Mouse (Mus musculus): Measurements from ENCODE around the gene Tmem206. TPM values are rescaled to one million over a fixed set of nuclear protein-coding genes. Genes with fewer than 3 reads are reported as not detected.

Gene Tmem206
- polyA plus RNA-seq, 1 experiment from 2014 or later, result 25.5 TPM

DNA sequence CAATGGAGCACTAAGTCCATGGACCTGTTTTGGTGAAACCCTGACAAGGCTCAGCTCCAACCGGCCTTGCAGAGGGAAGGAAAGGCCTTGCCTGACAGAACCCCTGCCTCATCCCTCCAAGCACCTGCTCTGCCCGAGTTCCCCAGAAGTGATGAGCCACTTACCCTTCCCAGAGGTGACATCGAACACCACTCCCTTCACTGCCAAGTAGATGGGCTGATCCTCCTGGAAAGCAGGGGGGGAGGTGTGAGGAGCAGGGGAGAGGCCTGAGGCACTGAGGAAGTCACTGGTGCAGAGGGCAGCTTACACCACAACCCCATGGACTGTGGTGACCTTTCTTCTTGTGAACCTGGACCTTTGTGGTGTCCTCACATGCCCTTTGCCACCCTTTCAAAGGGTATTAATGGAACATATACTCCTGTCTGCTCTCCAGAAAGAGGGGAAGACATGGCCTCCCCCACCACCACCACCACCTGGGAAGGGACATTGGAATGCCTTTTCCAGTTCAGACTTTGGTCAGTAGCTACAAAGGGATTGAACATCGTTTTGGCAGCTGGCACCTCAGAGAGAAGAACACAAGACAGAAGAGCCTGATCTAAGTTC is 14.3 kb upstream of the Tmem206 start:
- ATAC-seq (ENCODE audit: insufficient number of reproducible peaks, insufficient read depth, low FRiP score, low TSS enrichment), result no peak
- H3K27ac ChIP-seq, result no peak overlapping the region

GRCm38 (mm10) chr1:191312513-191312941 is 13.2 kb upstream of the Tmem206 start:
- Histone ChIP-seq H3K9me3 (no peaks in the 10 kb centered on the region), H3K4me2 (replicated peaks) (peak overlapping the region; percentile 49), H3K36me3 (peaks cover 4% of the 10 kb centered on the region; the same call in 1 of the 2 replicates), H3K9ac (peak overlapping the region; percentile 42), H3K4me1 (0 out of 2 replicates have a peak, but pooled peaks cover 5% of the 10 kb centered on the region), H3K27me3 (no peaks in the 10 kb centered on the region), H3K4me3 (peak overlapping the region; percentile 59), H3K27ac (no peak overlapping the region)
- WGBS, result 2% methylated on average over 14 of the region's 14 CpGs
- ATAC-seq (ENCODE audit: insufficient number of reproducible peaks, insufficient read depth, low FRiP score, low TSS enrichment), result peak; percentile 85

More for the DNA sequence above, 14.3 kb upstream of the Tmem206 start:
- no peaks in the 10 kb centered on the region for H3K27me3 ChIP-seq
- no peak overlapping the region for H3K4me2 ChIP-seq (replicated peaks)
- H3K9ac ChIP-seq, result no peak overlapping the region
- peaks cover 8% of the 10 kb centered on the region; the same call in 1 of the 2 replicates for H3K36me3 ChIP-seq
- H3K4me3 ChIP-seq, result no peak overlapping the region
- no peaks in the 10 kb centered on the region for H3K4me1 ChIP-seq
- no peaks in the 10 kb centered on the region for H3K9me3 ChIP-seq
- 68% methylated on average over 4 of the region's 4 CpGs for WGBS

- Histone ChIP-seq H3K4me1 (0 out of 2 replicates have a peak, but pooled peaks cover 5% of the 10 kb centered on the region), H3K9ac (no peak overlapping the region), H3K4me3 (peak overlapping the region; percentile 59), H3K27ac (no peak overlapping the region), H3K36me3 (peaks cover 4% of the 10 kb centered on the region; the same call in 1 of the 2 replicates), H3K4me2 (replicated peaks) (peak overlapping the region; percentile 49), H3K27me3 (no peaks in the 10 kb centered on the region), H3K9me3 (no peaks in the 10 kb centered on the region)
- 72% methylated on average over 6 of the region's 6 CpGs for WGBS
- ATAC-seq (ENCODE audit: insufficient number of reproducible peaks, insufficient read depth, low FRiP score, low TSS enrichment), result no peak
These were observed 12.6 kb upstream of the Tmem206 start for GRCm38 (mm10) chr1:191313158-191313557.

- Histone ChIP-seq H3K4me2 (replicated peaks) (no peak overlapping the region), H3K9ac (no peak overlapping the region), H3K9me3 (no peaks in the 10 kb centered on the region), H3K27ac (no peak overlapping the region), H3K4me3 (no peak overlapping the region), H3K4me1 (0 out of 2 replicates have a peak, but pooled peaks cover 5% of the 10 kb centered on the region), H3K27me3 (no peaks in the 10 kb centered on the region), H3K36me3 (0 out of 2 replicates have a peak, but pooled peaks cover 4% of the 10 kb centered on the region)
- 66% methylated on average over 4 of the region's 4 CpGs for WGBS
- no peak for ATAC-seq (ENCODE audit: insufficient number of reproducible peaks, insufficient read depth, low FRiP score, low TSS enrichment)
These were observed 11.8 kb upstream of the Tmem206 start for GRCm38 (mm10) chr1:191313926-191314325.

GRCm38 (mm10) chr1:191316818-191317217 is 8.9 kb upstream of the Tmem206 start:
- no peak for ATAC-seq (ENCODE audit: insufficient number of reproducible peaks, insufficient read depth, low FRiP score, low TSS enrichment)
- WGBS, result 84% methylated on average over 8 of the region's 8 CpGs
- H3K9me3 ChIP-seq, result no peaks in the 10 kb centered on the region
- peak overlapping the region; percentile 54 for H3K4me2 ChIP-seq (replicated peaks)
- no peak overlapping the region for H3K9ac ChIP-seq
- no peaks in the 10 kb centered on the region for H3K36me3 ChIP-seq
- H3K27me3 ChIP-seq, result no peaks in the 10 kb centered on the region
- 0 out of 2 replicates have a peak, but pooled peaks cover 5% of the 10 kb centered on the region for H3K4me1 ChIP-seq
- no peak overlapping the region for H3K27ac ChIP-seq
- H3K4me3 ChIP-seq, result peak overlapping the region; percentile 70; the same call in 1 of the 2 replicates

DNA sequence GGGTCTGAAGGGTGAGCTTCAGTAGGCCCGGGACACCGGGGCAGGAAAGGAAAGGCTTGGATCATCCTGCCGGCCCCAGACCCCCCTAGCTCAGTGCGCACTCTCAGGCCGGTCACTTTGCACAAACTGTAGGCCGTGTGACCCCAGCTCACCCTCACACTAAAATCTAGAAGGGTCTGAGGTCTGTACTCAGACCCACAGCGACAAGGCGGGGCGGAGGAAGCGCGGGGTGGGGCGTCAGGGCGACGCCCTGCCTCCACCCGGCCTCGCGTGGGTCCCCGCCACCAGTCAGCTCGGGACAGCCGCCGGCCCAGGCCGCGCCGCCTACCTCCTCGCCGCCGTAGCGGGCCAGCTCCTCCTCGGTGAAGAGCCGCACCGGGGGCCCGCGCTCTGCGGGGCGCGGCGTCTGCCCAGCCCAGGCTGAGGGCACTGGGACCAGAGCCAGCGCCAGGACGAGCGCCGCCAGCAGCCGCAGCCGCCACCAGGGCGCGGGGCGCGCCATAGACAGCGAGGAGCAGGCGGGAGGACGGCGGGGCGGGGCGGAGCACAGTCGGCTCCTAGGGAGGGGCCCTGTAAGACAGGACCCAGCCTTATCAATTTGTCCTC is 8.0 kb upstream of the Tmem206 start, which contains the start of gene Nenf:
Gene Nenf, minus strand, starts transcription at position 604 of the 606 bp plus-strand sequence.
- peak; percentile 79 for ATAC-seq (ENCODE audit: insufficient number of reproducible peaks, insufficient read depth, low FRiP score, low TSS enrichment)
- under 1% methylated on average over 52 of the region's 54 CpGs for WGBS
- Histone ChIP-seq H3K9me3 (no peaks in the 10 kb centered on the region), H3K4me2 (replicated peaks) (peak within 1 kb of the TSS; percentile 54), H3K4me3 (peak within 1 kb of the TSS; percentile 70), H3K27me3 (no peaks in the 10 kb centered on the region), H3K36me3 (no peaks in the 10 kb centered on the region), H3K27ac (peak within 1 kb of the TSS; percentile 61), H3K4me1 (0 out of 2 replicates have a peak, but pooled peaks cover 5% of the 10 kb centered on the region), H3K9ac (peak within 1 kb of the TSS; percentile 88)

DNA sequence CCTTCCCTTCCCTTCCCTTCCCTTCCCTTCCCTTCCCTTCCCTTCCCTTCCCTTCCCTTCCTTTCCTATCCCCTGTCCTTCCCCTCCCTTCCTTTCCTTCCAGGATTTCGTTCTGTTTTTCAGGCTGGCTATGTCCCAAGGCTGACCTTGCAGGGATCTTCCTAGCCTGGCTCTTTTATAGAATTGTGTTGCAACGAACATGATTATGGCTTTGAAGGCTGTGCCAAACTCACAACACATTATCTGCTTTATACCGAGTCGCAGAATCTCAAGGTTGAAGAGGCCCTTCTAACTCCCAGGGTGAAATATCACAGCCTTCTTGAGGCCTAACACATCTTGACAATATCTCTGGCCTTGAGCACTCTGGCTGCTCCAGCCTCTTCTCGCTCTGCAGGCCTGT is 7.0 kb upstream of the Tmem206 start:
- WGBS, result 74% methylated on average over 5 of the region's 5 CpGs
- no peak overlapping the region for H3K27ac ChIP-seq

GRCm38 (mm10) chr1:191323381-191323780 is 2.3 kb upstream of the Tmem206 start:
- 83% methylated on average over 3 of the region's 3 CpGs for WGBS
- H3K4me3 ChIP-seq, result no peak overlapping the region
- no peaks in the 10 kb centered on the region for H3K36me3 ChIP-seq
- no peak overlapping the region for H3K27ac ChIP-seq
- H3K27me3 ChIP-seq, result no peaks in the 10 kb centered on the region
- H3K4me1 ChIP-seq, result peaks cover 14% of the 10 kb centered on the region
- H3K9ac ChIP-seq, result no peak overlapping the region
- ATAC-seq (ENCODE audit: insufficient number of reproducible peaks, insufficient read depth, low FRiP score, low TSS enrichment), result no peak
- no peaks in the 10 kb centered on the region for H3K9me3 ChIP-seq
- H3K4me2 ChIP-seq (replicated peaks), result no peak overlapping the region

More for the DNA sequence above, 7.0 kb upstream of the Tmem206 start:
- ATAC-seq (ENCODE audit: insufficient number of reproducible peaks, insufficient read depth, low FRiP score, low TSS enrichment), result no peak
- Histone ChIP-seq H3K9ac (no peak overlapping the region), H3K27me3 (no peaks in the 10 kb centered on the region), H3K4me3 (no peak overlapping the region), H3K4me1 (0 out of 2 replicates have a peak, but pooled peaks cover 5% of the 10 kb centered on the region), H3K4me2 (replicated peaks) (no peak overlapping the region), H3K9me3 (no peaks in the 10 kb centered on the region), H3K36me3 (no peaks in the 10 kb centered on the region)

GRCm38 (mm10) chr1:191324733-191325590 is 750 bp upstream of the Tmem206 start:
- Histone ChIP-seq H3K36me3 (no peaks in the 10 kb centered on the region), H3K9me3 (no peaks in the 10 kb centered on the region), H3K27me3 (no peaks in the 10 kb centered on the region), H3K27ac (no peak overlapping the region), H3K4me2 (replicated peaks) (peak overlapping the region; percentile 94), H3K4me3 (no peak overlapping the region), H3K4me1 (peaks cover 14% of the 10 kb centered on the region), H3K9ac (peak overlapping the region; percentile 84; the same call in 1 of the 2 replicates)
- no peak; the same call in 1 of the 2 replicates for ATAC-seq (ENCODE audit: insufficient number of reproducible peaks, insufficient read depth, low FRiP score, low TSS enrichment)
- WGBS, result 85% methylated on average over 7 of the region's 7 CpGs

- no peaks in the 10 kb centered on the region for H3K27me3 ChIP-seq
- H3K9me3 ChIP-seq, result no peaks in the 10 kb centered on the region
- H3K27ac ChIP-seq, result peak overlapping the region; percentile 55; the same call in 1 of the 2 replicates
- H3K4me3 ChIP-seq, result peak overlapping the region; percentile 82
- ATAC-seq (ENCODE audit: insufficient number of reproducible peaks, insufficient read depth, low FRiP score, low TSS enrichment), result peak; percentile 71
- peaks cover 14% of the 10 kb centered on the region for H3K4me1 ChIP-seq
- H3K4me2 ChIP-seq (replicated peaks), result peak overlapping the region; percentile 94
- peak overlapping the region; percentile 84 for H3K9ac ChIP-seq
- 0 out of 2 replicates have a peak, but pooled peaks cover 4% of the 10 kb centered on the region for H3K36me3 ChIP-seq
- 1% methylated on average over 35 of the region's 35 CpGs for WGBS
These were observed 646 bp downstream of the Tmem206 start for GRCm38 (mm10) chr1:191326233-191326882.

DNA sequence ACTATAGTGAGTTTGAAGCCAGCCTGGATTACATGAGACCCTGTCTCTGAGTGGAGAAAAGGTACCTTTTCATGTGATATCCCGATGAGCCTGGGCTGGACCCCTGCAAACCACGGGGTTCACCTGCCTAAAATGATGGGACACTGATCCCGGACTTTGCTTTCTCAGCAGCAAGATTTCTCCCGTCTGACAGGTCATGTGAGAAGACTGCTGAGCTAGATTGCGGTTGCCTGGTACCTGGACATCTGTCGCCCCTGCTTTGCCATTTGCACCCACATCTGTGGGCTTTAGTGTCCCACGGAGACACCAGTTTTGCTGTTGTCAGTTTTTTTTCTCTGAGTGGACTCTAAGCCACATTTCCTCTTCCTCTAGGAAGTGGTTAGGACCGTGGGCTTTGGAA is 1.5 kb downstream of the Tmem206 start:
- 0 out of 2 replicates have a peak, but pooled peaks cover 9% of the 10 kb centered on the region for H3K36me3 ChIP-seq
- H3K9me3 ChIP-seq, result no peaks in the 10 kb centered on the region
- 0 out of 2 replicates have a peak overlapping the region, but pooled peaks have one; percentile 84 for H3K9ac ChIP-seq
- peak overlapping the region; percentile 82; the same call in 1 of the 2 replicates for H3K4me3 ChIP-seq
- no peak overlapping the region for H3K27ac ChIP-seq
- 79% methylated on average over 8 of the region's 8 CpGs for WGBS
- peaks cover 14% of the 10 kb centered on the region for H3K4me1 ChIP-seq
- no peaks in the 10 kb centered on the region for H3K27me3 ChIP-seq
- ATAC-seq (ENCODE audit: insufficient number of reproducible peaks, insufficient read depth, low FRiP score, low TSS enrichment), result no peak
- peak overlapping the region; percentile 94 for H3K4me2 ChIP-seq (replicated peaks)

Data from embryonic facial prominence, embryonic 12.5 days (tissue).